Mouse (Mus musculus) telencephalon, adult 2 months (tissue): ENCODE measurements around the gene Gm20388.
A peak's percentile ranks its signal among the peaks of the same experiment; 100 is the strongest.

ENCODE experiments used
- DNase-seq: peaks from one replicate; pipeline ENCODE4 v3.0.0-alpha.2; 2011; ENCODE audit warnings: low read depth, low spot score

Gene Gm20388

GRCm38 (mm10) chr8:121216441-121216949 is 1305.9 kb downstream of the Gm20388 start:
- no peak for DNase-seq

DNA sequence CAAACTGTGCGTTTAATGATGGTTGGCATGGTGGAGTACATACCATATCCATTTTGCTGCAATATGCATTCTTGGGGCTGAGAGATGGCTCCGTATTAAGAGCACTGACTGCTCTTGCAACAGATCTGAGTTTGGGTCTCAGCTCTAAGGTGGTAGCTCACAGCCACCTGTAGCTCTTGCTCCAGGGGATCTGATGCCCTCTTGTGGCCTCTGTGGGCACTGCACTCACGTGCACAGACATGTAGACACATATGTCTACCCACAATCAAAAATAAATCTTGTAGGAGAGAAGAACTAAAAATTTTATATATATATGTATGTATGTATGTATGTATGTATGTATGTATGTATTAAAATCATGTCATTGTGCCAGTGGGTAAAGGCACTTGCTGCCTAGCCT is 1307.8 kb downstream of the Gm20388 start:
- no peak for DNase-seq

- DNase-seq, result no peak
These were observed 1309.7 kb downstream of the Gm20388 start for GRCm38 (mm10) chr8:121220103-121220899.

DNA sequence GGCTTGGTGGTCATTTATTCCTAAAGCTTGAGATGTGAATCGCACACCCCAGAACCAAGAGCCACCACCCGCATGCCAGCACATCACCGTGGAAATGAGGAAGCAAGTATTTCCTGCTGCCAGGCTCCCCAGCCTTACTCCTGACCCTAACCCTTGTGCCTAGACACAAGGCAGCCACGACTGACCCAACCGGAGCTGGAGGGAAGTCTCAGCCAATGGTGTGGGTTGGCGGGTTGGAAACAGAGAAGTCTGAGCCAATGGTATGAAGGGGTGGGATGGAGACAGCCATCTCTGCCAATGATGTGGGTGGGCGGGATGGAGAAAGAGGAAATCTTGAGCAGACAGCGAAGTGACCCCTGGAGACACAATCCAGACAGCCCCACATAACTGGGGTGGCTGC is 1314.1 kb downstream of the Gm20388 start:
- DNase-seq, result no peak

DNA sequence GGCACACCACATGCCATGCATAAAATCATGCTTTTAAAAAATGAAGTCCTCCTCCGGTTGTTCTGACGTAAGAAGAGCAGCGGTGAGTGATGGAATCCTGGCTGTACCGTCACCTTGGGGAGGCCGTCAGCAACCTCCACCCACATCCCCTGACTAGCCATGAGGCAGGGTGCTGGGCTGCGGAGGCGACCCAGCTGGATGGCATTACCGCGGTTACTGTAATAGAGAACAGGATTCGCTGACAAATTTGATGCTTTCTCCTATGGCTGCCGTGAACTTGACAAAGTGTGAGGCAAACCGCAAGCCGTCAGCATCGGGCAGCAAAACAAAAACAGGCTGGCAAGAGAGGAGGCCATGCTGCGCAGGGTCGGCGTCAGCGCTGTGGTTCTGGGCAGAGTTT is 1317.1 kb downstream of the Gm20388 start:
- DNase-seq, result peak; percentile 41

GRCm38 (mm10) chr8:121228892-121229291 is 1318.3 kb downstream of the Gm20388 start:
- DNase-seq, result no peak

DNA sequence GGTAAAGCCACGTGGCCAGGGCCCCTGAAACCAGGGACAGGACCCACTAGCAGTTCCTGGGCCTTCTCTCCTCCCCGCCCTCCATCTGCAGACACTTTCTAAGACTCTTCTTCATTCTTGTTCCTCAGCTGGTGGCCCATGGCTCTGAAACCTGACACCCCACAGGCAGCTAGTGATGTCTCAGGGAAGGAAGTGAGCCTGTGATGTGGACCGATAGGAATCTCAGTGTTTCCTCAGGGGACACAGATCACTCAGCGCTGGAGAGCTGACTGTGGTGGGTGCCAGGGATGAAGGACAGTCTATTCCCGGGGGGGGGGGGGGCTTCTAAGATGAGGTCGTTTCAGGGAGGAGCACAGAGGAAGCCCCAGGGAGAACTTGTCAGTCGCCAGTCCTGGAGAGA is 1318.9 kb downstream of the Gm20388 start:
- no peak for DNase-seq

DNA sequence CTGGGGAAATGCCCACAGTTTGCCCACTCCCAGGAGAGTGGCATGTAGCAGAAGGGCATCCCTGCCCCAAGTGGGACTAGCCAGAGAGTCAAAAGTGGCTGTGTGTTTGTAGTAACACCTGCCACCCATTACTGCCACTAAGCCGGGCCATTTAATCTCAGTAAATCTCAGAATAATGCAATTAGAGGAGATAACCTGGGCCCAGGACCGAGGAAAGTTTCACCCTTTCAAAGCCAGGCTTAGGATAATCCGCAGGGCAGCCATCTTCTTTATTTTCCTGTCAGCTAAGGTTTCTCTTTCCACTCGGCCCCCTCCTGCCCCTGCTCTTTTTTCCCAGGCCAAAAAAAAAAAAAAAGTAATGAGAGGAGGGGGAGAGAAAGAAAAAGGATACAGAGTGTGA is 1322.6 kb downstream of the Gm20388 start:
- DNase-seq, result no peak

DNA sequence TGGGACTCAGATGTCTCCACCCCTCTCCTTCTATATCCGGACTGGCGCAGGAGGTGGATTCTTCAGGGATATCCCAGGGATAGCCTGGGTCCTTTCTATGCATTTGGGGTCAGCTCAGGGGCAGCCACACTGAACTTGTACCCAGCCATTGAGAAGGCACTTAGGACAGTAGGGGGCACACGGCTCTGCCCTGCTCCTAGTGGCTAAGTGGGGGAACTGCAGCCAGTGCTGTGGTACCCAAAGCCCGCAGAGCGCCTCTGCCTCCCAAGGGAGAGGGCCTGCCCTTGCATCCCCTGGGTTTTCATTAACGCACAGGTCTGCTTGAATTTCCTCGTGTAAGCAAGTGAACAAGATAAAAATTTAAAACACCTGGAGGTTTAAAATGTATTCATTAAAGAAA is 1324.3 kb downstream of the Gm20388 start:
- DNase-seq, result no peak

DNA sequence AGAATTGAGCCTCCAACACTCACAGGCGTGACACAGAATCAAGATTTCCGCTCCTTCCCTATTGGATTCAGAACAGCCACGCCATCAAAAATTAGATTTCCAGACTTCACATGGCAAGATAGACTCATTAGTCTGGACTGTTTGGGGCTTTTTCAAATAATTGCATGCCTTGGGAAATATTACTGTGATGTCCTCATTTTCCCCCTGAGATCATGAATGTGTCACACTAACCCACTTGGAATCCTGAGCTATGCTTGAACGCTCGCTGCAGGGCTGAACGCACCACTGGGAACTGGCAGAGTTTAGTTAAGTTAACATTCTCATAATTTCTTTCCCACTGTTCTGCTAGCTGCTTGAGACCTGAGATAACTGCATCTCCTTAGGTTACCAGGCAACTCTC is 1329.0 kb downstream of the Gm20388 start:
- no peak for DNase-seq

- DNase-seq, result no peak
These were observed 1331.3 kb downstream of the Gm20388 start for GRCm38 (mm10) chr8:121241761-121242552.

DNA sequence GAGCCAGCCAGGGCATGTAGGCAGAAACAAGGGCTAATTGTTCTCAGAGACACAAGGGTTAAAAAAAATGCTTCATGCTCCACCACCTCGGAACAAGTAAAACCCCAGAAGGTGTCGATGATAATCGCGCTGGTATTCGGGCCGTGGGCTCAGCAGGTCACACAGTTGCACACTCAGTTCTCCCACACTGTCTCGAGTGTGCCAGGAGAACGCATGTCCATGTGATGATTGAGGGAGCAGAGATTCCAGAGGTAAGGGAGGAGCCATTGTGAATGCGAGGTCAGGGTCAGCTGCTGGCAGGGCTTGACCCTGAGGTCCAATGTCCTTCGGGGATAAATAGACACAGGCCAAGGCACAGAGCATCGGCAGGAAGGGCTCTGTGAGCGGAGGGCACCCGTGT is 1332.0 kb downstream of the Gm20388 start:
- DNase-seq, result no peak

- no peak for DNase-seq
These were observed 1338.2 kb downstream of the Gm20388 start for GRCm38 (mm10) chr8:121248823-121249222.

GRCm38 (mm10) chr8:121249433-121249832 is 1338.8 kb downstream of the Gm20388 start:
- DNase-seq, result no peak

DNA sequence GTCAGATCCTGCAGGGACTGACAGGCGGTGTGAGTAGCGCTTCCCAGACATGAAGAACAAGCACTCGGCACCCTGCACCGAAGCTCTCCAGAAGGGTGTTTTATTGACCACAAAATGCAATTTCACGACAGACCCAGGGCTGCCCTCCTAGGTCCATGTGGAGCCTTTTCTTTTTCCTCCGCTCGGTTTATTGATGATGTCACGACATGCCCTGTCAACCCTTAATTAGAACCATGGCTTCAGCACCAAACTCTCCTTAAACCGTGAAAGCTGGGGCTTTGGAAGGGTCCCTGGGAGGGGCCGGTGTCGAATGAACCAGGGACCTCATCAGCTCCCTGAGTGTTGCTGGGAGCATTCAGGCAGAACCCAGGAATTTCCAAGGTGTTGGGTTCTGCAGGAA is 1340.4 kb downstream of the Gm20388 start:
- DNase-seq, result no peak

GRCm38 (mm10) chr8:121255727-121256265 is 1345.2 kb downstream of the Gm20388 start:
- no peak for DNase-seq

DNA sequence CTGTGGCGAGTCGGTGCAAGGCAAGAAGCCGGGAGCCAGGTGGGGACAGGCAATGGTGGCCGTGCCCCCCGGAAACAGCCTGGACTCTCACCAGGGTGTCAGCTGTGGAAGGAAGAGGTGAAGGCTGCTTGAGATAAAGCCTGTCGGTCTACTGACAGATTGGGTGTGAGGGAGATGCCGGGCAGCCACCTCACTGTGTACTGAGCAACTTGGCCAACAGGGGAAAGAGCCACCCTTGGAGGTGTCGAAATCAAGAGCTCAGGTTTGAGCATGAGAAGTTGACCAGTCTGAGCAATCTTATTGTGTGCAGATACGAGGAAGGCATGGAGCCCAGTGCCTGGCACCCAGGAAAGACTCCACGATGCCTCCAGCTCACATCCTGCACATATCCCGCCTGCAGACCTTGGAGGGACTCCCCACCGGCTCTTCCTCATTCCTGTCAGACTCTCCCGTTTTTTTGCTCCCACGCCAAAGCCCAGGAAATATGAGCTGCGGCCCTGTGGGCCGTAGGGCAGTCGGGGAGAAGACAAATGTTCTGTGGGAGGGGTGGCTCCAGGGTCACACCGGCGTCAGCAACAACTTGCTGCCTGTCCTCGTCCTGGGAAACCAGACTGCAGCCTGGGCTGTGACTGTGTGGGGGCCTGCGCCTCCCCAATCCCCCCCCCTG is 1347.6 kb downstream of the Gm20388 start:
- no peak for DNase-seq

DNA sequence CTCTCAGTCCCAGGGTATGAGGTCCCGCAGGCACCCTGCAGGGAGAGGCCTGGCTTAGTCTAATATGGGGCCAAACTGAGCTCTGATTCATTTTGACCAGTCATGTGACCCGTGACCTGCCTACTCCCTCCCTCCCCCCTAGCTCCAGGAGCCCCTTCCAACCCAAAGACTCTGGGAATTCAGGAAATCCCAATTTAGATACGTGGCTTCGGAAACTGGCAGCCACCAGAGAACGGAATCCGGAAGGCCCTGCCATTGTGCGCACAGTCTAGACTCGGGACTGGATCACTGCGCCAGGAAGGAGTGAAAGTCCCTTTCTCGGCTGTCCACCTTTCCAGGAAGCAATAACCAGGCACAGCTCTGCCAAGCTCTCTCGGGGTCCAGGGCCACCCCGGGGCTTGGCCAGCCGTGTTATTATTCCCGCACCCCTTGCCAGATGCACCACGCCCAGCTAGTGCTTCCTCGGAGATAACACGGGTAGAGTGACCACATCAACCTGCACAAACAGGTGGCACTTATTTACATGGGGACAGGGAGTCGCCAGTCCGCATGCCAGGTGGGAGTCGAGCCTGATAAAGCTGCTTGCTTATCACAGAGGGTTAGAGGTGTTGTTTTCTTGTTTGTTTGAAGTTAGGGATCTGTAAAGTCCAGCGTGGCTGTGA is 1352.2 kb downstream of the Gm20388 start:
- DNase-seq, result no peak

DNA sequence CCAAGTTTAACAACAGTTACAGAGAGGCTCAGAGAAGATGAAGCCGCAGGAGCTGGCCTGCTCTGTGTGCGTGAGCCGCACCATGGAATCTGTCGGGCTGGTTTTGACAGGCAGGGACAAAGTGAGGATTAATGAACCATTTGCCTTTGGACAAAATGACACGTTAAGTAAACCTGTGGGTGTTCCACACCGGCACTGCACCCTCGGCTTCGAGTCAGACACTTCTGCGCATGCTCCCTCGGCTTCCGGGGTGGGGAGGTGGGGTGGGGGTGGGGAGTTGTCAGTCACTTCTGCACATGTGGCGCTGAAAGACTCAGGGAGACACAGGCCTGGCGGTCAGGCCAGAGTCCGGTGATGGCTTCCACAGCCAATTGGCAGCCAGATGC is 1352.7 kb downstream of the Gm20388 start:
- DNase-seq, result no peak

DNA sequence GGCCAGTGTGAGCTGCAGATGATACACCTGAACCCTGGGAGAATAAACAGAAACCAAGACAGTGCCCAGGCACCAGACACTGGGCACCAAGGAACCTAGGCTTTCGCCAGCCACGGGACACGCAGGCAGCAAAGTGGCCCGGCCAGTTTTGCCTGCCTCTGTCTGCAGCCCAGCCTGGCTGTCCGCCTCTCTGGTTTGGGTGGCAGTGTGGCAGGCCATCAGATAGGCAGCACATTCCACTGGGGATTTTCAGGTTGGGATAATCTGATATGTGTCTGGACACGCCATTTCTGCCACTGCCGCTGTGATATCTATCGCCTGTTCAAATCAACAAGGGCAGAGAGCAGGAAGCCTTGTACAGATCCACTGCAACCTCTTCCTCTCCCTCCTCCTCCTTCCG is 1353.6 kb downstream of the Gm20388 start:
- no peak for DNase-seq

GRCm38 (mm10) chr8:121271542-121271941 is 1360.9 kb downstream of the Gm20388 start:
- no peak for DNase-seq
